Mouse (Mus musculus) limb, embryonic 14.5 days (tissue): ENCODE results near the gene Fchsd2. TPM values are rescaled to one million over a fixed set of nuclear protein-coding genes. Genes with fewer than 3 reads are reported as not detected.

Source experiments
- ATAC-seq: fragments of 200-750 bp; cut with Nextera tagmentation; 2 replicates; pipeline ENCODE4 v1.8.0; 2017; ENCODE audit warnings: low read depth, moderate number of reproducible peaks, moderate TSS enrichment; ENCODE audit not compliant: low FRiP score
- DNase-seq: peaks from one replicate; pipeline ENCODE4 v3.0.0-alpha.2; 2015; ENCODE audit warnings: low spot score
- H3K27ac ChIP-seq: fragments of 300-500 bp; sonication (generic); replicated peaks from 2 replicates; pipeline ENCODE4 v1.5.1; 2014; ENCODE audit warnings: low read depth, mild to moderate bottlenecking, low read length, moderate library complexity, mixed read lengths
- H3K27me3 ChIP-seq: fragments of 300-500 bp; sonication (generic); 2 replicates; pipeline ENCODE4 v1.6.1; 2014; ENCODE audit warnings: low read length, mixed read lengths; ENCODE audit not compliant: control insufficient read depth, insufficient read depth
- H3K36me3 ChIP-seq: fragments of 300-500 bp; sonication (generic); 2 replicates; pipeline ENCODE4 v1.6.1; 2014; ENCODE audit warnings: mild to moderate bottlenecking, low read length, moderate library complexity, mixed read lengths; ENCODE audit not compliant: control insufficient read depth, insufficient read depth
- H3K4me1 ChIP-seq: fragments of 300-500 bp; sonication (generic); 2 replicates; pipeline ENCODE4 v1.6.1; 2014; ENCODE audit warnings: antibody characterized with exemption, low read length, mixed read lengths; ENCODE audit not compliant: control insufficient read depth, insufficient read depth
- H3K4me2 ChIP-seq: fragments of 300-500 bp; sonication (generic); replicated peaks from 2 replicates; pipeline ENCODE4 v1.6.1; 2014; ENCODE audit warnings: low read depth, mild to moderate bottlenecking, low read length, moderate library complexity; ENCODE audit not compliant: severe bottlenecking
- H3K4me3 ChIP-seq: fragments of 300-500 bp; sonication (generic); replicated peaks from 2 replicates; pipeline ENCODE4 v1.5.1; 2014; ENCODE audit warnings: low read length
- H3K9ac ChIP-seq: fragments of 300-500 bp; sonication (generic); 2 replicates; pipeline ENCODE4 v1.6.1; 2014; ENCODE audit warnings: mild to moderate bottlenecking, low read depth, low read length, moderate library complexity; ENCODE audit not compliant: severe bottlenecking
- H3K9me3 ChIP-seq: fragments of 300-500 bp; sonication (generic); 2 replicates; pipeline ENCODE4 v1.6.1; 2016; ENCODE audit warnings: low read length; ENCODE audit not compliant: control insufficient read depth
- POLR2A ChIP-seq: fragments of 200-500 bp; IDR thresholded peaks from 2 replicates; pipeline ENCODE4 v1.8.0; 2012; ENCODE audit warnings: inconsistent platforms, mild to moderate bottlenecking, moderate library complexity, borderline replicate concordance; ENCODE audit not compliant: insufficient read depth, insufficient read length; ENCODE audit errors: extremely low read depth
- WGBS: fragments of 180-500 bp; shearing (Covaris S2); extraction: QIAGEN DNeasy Blood & Tissue Kit; methylation state at CpG from one replicate; pipeline ENCODE4 v1.1.7; 2014; 5-methylcytosine and 5-hydroxymethylcytosine counted together
- polyA plus RNA-seq, 2 experiments: library from polyadenylated mRNA; depleted of rRNA in 1 of 2; stranded (reverse) in 1 of 2; unstranded in 1 of 2; fragments of >200 nt; fragmentation: Nextera tagmentation in 1 of 2; extraction: Ambion mirVana in 1 of 2; gene quantifications; 2 replicates each; pipeline versions ENCODE4 v1.2.1 to v1.2.3; 2012 to 2014

Fchsd2 gene
- polyA plus RNA-seq, 2 experiments = 19.9 to 21.9 TPM

DNA sequence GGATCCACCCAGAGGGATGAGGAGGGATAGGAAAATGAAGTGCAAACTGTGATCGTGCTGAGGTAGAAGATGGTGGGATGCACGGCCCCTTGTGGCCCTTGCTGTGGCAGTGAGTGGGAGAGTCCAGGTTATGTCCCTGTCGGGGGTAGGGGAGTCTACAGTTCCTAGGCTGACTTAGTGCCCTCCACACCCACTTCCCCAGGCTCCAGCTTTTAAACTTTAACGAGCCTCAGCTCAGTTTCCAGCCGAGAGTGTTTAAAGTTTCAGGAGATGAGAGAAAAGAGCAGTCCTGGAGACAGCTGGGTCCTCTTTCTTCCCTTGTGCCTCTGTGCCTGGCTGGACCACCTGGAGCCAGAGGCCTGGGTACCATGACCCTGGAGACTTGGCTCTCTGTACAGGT lies 234.6 kb downstream of the Fchsd2 start:
- Histone ChIP-seq H3K27me3 (no peaks in the 10 kb centered on the region), H3K4me2 (no peak overlapping the region), H3K9ac (no peak overlapping the region), H3K27ac (no peak overlapping the region), H3K4me3 (no peak overlapping the region), H3K36me3 (no peaks in the 10 kb centered on the region), H3K4me1 (peaks cover 5% of the 10 kb centered on the region; the same call in 1 of the 2 replicates), H3K9me3 (no peaks in the 10 kb centered on the region)
- DNase-seq (no peak), ATAC-seq (no peak)
- no peak for TF ChIP-seq POLR2A
- 32% methylated on average over 5 of the region's 5 CpGs for WGBS

DNA sequence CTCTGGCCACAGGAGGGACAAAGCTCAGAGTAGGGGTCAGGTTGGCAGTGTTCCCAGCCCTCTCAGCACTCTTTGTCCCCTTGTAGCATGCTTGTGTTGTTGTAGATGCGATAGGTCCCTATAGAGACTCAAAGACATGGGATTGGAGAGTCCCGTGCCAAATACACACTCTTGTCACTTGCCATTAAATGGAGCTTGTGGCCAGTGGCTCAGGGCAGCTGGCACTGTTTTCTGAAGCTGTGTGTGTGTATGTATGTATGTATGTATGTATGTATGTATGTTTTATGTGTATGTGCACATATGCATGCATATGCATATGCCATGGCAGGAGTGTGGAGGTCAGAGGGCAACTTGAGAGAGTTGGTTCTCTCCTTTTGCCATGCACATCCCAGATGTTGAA lies 235.1 kb downstream of the Fchsd2 start:
- ATAC-seq = no peak
- 84% methylated on average over 2 of the region's 2 CpGs for WGBS

DNA sequence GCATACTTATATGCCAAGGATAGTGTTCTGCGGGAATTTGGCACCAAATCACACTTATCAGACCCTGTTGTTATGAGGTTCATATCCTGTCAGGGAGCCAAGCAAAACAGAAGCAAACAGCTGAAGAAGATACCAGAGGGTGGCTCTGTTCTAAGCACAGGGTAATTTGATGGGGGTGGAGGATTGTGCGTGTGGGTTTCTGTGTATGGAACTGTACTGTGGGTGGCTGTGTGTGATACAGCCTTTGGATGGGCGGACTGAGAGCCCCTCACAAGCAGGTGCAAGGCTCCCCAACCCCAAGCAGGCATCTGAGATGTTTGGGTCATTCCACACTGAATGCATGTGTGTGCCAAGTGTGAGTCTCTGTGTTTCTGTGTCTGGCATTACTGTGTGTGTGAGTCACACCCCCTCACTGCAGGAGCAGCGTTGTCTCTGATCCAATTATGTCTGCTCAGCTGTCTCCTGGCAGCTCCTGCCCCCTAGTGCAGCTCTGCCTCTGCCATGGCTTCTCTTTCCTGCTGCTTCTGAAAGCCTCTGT lies 236.0 kb downstream of the Fchsd2 start:
- Histone ChIP-seq H3K36me3 (no peaks in the 10 kb centered on the region), H3K4me3 (no peak overlapping the region), H3K27ac (no peak overlapping the region), H3K4me2 (no peak overlapping the region), H3K9me3 (no peaks in the 10 kb centered on the region), H3K27me3 (no peaks in the 10 kb centered on the region), H3K4me1 (peaks cover 5% of the 10 kb centered on the region; the same call in 1 of the 2 replicates), H3K9ac (no peak overlapping the region)
- no peak for TF ChIP-seq POLR2A
- ATAC-seq (no peak), DNase-seq (no peak)
- WGBS = 73% methylated on average over 4 of the region's 4 CpGs

More for the DNA sequence above, 235.1 kb downstream of the Fchsd2 start:
- H3K36me3 ChIP-seq = no peaks in the 10 kb centered on the region
- no peak for TF ChIP-seq POLR2A
- no peak overlapping the region for H3K9ac ChIP-seq
- H3K4me2 ChIP-seq = no peak overlapping the region
- no peaks in the 10 kb centered on the region for H3K9me3 ChIP-seq
- no peaks in the 10 kb centered on the region for H3K27me3 ChIP-seq
- no peak for DNase-seq
- H3K4me1 ChIP-seq = peaks cover 5% of the 10 kb centered on the region; the same call in 1 of the 2 replicates
- no peak overlapping the region for H3K27ac ChIP-seq
- H3K4me3 ChIP-seq = no peak overlapping the region

DNA sequence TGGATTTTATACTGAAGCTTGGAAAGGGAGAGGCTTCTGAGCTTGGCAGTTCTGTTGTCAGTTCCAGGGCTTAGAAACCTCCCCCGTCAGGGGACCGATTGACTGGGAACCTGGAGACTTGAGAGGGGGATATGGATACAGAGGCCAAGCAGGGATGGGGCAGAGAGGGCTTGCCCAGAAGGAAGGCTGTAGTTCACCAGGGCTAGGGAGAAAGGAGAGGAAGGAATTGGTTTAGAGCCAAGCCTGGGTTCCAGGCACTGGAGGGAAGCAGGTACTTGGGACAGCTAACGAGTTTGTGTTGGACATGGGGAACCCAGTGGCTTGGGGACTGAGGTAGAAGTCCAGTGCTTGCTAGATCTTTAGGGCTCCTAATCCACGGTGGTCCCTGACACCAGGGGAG lies 236.9 kb downstream of the Fchsd2 start:
- H3K36me3 ChIP-seq = no peaks in the 10 kb centered on the region
- H3K4me1 ChIP-seq = peaks cover 5% of the 10 kb centered on the region; the same call in 1 of the 2 replicates
- no peaks in the 10 kb centered on the region for H3K9me3 ChIP-seq
- WGBS = 66% methylated on average over 4 of the region's 4 CpGs
- no peak overlapping the region for H3K27ac ChIP-seq
- no peak overlapping the region for H3K4me2 ChIP-seq
- DNase-seq = no peak
- no peak for ATAC-seq
- H3K27me3 ChIP-seq = no peaks in the 10 kb centered on the region
- H3K4me3 ChIP-seq = no peak overlapping the region
- no peak for TF ChIP-seq POLR2A
- H3K9ac ChIP-seq = no peak overlapping the region

DNA sequence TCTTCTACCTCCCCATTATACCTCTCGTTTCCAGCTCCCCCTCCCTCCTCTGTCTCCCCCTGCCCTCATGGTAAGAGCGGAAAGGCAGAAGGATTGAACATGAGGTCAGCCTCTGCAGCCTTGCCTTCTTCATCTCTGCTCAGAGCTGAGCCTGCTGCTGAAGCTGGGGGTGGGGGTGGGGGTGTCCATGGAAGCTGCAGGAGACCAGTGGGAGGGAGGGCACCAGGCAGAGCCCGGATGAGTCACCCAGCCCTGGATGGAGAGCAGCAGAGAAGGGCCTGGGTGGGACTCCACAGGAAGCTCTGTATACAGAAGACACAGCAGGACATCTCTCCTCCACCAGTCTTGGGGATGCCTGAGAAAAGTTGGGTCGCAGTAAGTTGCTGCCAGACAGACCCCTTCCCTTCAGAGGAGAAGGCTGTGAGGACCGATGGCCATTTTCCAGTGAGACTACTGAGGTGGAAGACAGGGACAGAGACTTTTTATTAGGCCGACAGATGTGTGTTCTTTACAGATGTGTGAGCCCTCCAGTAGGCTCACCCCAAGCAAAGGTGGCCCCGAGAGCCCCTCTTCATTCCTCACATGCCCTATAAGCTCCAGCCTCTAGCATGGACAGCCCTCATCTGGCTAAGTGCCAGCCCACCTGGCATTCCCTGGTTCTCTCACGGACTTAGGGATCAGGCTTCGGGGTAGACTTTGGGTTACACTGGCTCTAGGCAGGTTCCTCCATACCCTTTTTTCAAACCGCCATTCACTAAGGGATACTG lies 237.6 kb downstream of the Fchsd2 start:
- Histone ChIP-seq H3K9ac (no peak overlapping the region), H3K27ac (no peak overlapping the region), H3K27me3 (no peaks in the 10 kb centered on the region), H3K4me2 (no peak overlapping the region), H3K4me1 (peaks cover 8% of the 10 kb centered on the region), H3K36me3 (no peaks in the 10 kb centered on the region), H3K9me3 (no peaks in the 10 kb centered on the region), H3K4me3 (no peak overlapping the region)
- no peak for TF ChIP-seq POLR2A
- ATAC-seq (no peak), DNase-seq (no peak)
- WGBS = 64% methylated on average over 10 of the region's 10 CpGs
